Mouse (Mus musculus): ENCODE measurements around the gene Smim7.
A peak's percentile ranks its signal among the peaks of the same experiment; 100 is the strongest.

The Smim7 gene

GRCm38 (mm10) chr8:72547122-72547801 lies 23.6 kb downstream of the Smim7 start:
- DNase-seq, result no peak

- no peak for DNase-seq
Measured at GRCm38 (mm10) chr8:72539234-72539633, 31.7 kb downstream of the Smim7 start.

GRCm38 (mm10) chr8:72534888-72535287 lies 36.0 kb downstream of the Smim7 start:
- no peak for DNase-seq

- peak; percentile 8 for DNase-seq
Measured at GRCm38 (mm10) chr8:72532103-72532502, 38.8 kb downstream of the Smim7 start.

GRCm38 (mm10) chr8:72521888-72522287 lies 49.0 kb downstream of the Smim7 start:
- DNase-seq, result no peak

- no peak for DNase-seq
Measured at GRCm38 (mm10) chr8:72517421-72517988, 53.4 kb downstream of the Smim7 start.

Data from right cerebral cortex, adult 18-20 months (tissue).